Mouse (Mus musculus) liver, adult (tissue): ENCODE measurements around the gene Plekhg3.

Experiments used
- GATA4 ChIP-seq: IDR thresholded peaks from 2 replicates; pipeline ENCODE4 v1.6.1; 2014; ENCODE audit warnings: mild to moderate bottlenecking, low read length; ENCODE audit not compliant: insufficient replicate concordance

Plekhg3 gene

GRCm38 (mm10) chr12:76512731-76513130 is 18.0 kb upstream of the Plekhg3 start:
- no peak for TF ChIP-seq GATA4

GRCm38 (mm10) chr12:76514842-76515241 is 15.8 kb upstream of the Plekhg3 start:
- TF ChIP-seq GATA4: no peak

GRCm38 (mm10) chr12:76518000-76518399 is 12.7 kb upstream of the Plekhg3 start:
- no peak for TF ChIP-seq GATA4

- no peak; the same call in 1 of the 2 replicates for TF ChIP-seq GATA4
These were observed 11.5 kb upstream of the Plekhg3 start for GRCm38 (mm10) chr12:76518909-76519842.

- TF ChIP-seq GATA4: no peak
These were observed 7.0 kb upstream of the Plekhg3 start for GRCm38 (mm10) chr12:76523654-76524053.

- no peak for TF ChIP-seq GATA4
These were observed 5.8 kb upstream of the Plekhg3 start for GRCm38 (mm10) chr12:76524915-76525314.

- no peak for TF ChIP-seq GATA4
These were observed 3.3 kb upstream of the Plekhg3 start for GRCm38 (mm10) chr12:76527245-76527881.

GRCm38 (mm10) chr12:76528766-76529165 is 1.9 kb upstream of the Plekhg3 start:
- no peak for TF ChIP-seq GATA4

GRCm38 (mm10) chr12:76531986-76532925 is 1.6 kb downstream of the Plekhg3 start:
- no peak for TF ChIP-seq GATA4

- no peak; the same call in 1 of the 2 replicates for TF ChIP-seq GATA4
These were observed 2.3 kb downstream of the Plekhg3 start for GRCm38 (mm10) chr12:76532926-76533376.

- TF ChIP-seq GATA4: no peak
These were observed 2.9 kb downstream of the Plekhg3 start for GRCm38 (mm10) chr12:76533377-76534222.

- TF ChIP-seq GATA4: no peak
These were observed 3.5 kb downstream of the Plekhg3 start for GRCm38 (mm10) chr12:76534233-76534632.

GRCm38 (mm10) chr12:76534641-76535283 is 4.1 kb downstream of the Plekhg3 start:
- no peak for TF ChIP-seq GATA4

- peak; percentile 76; the same call in 1 of the 2 replicates for TF ChIP-seq GATA4
These were observed 4.8 kb downstream of the Plekhg3 start for GRCm38 (mm10) chr12:76535471-76535900.

- TF ChIP-seq GATA4: no peak
These were observed 6.0 kb downstream of the Plekhg3 start for GRCm38 (mm10) chr12:76536591-76537153.
